Mouse (Mus musculus) limb, embryonic 13.5 days (tissue): ENCODE data around the gene Lrrc32. TPM values are rescaled to one million over a fixed set of nuclear protein-coding genes. Genes with fewer than 3 reads are reported as not detected.

Experiments used
- ATAC-seq: fragments of 200-750 bp; cut with Nextera tagmentation; 2 replicates; pipeline ENCODE4 v1.8.0; 2017; ENCODE audit warnings: low read depth, moderate number of reproducible peaks, moderate TSS enrichment; ENCODE audit not compliant: low FRiP score
- H3K27ac ChIP-seq: fragments of 300-500 bp; sonication (generic); 2 replicates; pipeline ENCODE4 v1.5.1; 2015; ENCODE audit warnings: inconsistent platforms, mild to moderate bottlenecking, moderate library complexity
- H3K27me3 ChIP-seq: fragments of 300-500 bp; sonication (generic); 2 replicates; pipeline ENCODE4 v1.6.1; 2015; ENCODE audit warnings: mild to moderate bottlenecking, inconsistent platforms
- H3K36me3 ChIP-seq: fragments of 300-500 bp; sonication (generic); 2 replicates; pipeline ENCODE4 v1.6.1; 2015; ENCODE audit warnings: inconsistent platforms, mild to moderate bottlenecking, moderate library complexity
- H3K4me1 ChIP-seq: fragments of 300-500 bp; sonication (generic); 2 replicates; pipeline ENCODE4 v1.6.1; 2015; ENCODE audit warnings: inconsistent platforms
- H3K4me2 ChIP-seq: fragments of 300-500 bp; sonication (generic); replicated peaks from 2 replicates; pipeline ENCODE4 v1.6.1; 2015; ENCODE audit warnings: inconsistent platforms, mild to moderate bottlenecking, moderate library complexity
- H3K4me3 ChIP-seq: fragments of 300-500 bp; sonication (generic); 2 replicates; pipeline ENCODE4 v1.5.1; 2015; ENCODE audit warnings: moderate library complexity, mild to moderate bottlenecking, inconsistent platforms
- H3K9ac ChIP-seq: fragments of 300-500 bp; sonication (generic); 2 replicates; pipeline ENCODE4 v1.6.1; 2015; ENCODE audit warnings: mild to moderate bottlenecking, inconsistent platforms
- H3K9me3 ChIP-seq: fragments of 300-500 bp; sonication (generic); 2 replicates; pipeline ENCODE4 v1.6.1; 2016; ENCODE audit warnings: inconsistent platforms
- WGBS: fragments of 180-500 bp; shearing (Covaris S2); methylation state at CpG from one replicate; pipeline ENCODE4 v1.1.7; 2015; 5-methylcytosine and 5-hydroxymethylcytosine counted together
- polyA plus RNA-seq: library from polyadenylated mRNA; unstranded; fragments of >200 nt; fragmentation: Nextera tagmentation; extraction: Ambion mirVana; gene quantifications from 2 replicates; pipeline ENCODE4 v1.2.1, GENCODE M21; 2015

Lrrc32 gene
- polyA plus RNA-seq, 1 experiment from 2014 or later: 7.0 TPM

DNA sequence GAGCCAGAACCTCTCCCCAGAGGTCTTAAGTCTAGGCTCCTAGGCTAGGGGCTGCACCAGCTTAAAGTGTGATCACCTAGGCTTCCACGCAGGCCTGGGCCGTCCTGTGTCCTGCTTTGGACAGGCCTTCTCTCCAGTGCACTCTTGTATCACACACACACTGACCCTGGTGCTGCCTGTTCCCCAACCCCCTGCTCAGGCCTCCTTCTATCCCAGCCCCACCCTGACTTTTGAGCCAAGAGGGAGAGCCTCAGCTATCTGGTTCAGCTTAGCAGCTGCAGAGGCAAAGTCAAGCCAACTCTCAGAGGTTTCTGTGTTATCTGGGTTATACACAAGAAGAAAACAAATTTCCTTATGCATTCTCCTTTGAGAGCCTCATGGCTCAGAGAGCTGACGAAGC is 11.4 kb downstream of the Lrrc32 start:
- H3K27me3 ChIP-seq: no peaks in the 10 kb centered on the region
- H3K9ac ChIP-seq: no peak overlapping the region
- WGBS: 74% methylated on average over 3 of the region's 3 CpGs
- H3K4me2 ChIP-seq: no peak overlapping the region
- peaks cover 6% of the 10 kb centered on the region; the same call in 1 of the 2 replicates for H3K36me3 ChIP-seq
- ATAC-seq: no peak
- H3K4me1 ChIP-seq: peaks cover 58% of the 10 kb centered on the region
- H3K4me3 ChIP-seq: no peak overlapping the region
- peak overlapping the region; percentile 22; the same call in 1 of the 2 replicates for H3K27ac ChIP-seq
- no peaks in the 10 kb centered on the region for H3K9me3 ChIP-seq

DNA sequence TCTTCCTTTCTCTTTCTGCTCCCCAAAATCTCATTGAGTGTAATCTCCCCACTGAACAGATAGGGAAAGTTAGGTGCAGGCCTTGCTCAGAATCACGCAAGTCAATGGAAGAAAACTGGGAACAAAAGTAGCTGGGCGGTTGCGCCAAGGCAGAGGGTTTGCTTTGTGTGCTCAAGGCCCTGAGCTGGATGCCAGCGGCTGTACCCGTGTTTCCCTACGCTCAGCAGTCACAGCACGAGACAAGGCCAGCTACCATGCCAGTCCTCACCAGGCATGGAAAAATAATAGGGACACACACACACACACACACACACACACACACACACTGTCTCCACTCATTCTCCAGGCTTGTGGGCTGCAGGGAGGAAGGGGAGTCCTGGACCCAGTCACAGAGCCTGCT is 12.0 kb downstream of the Lrrc32 start:
- 97% methylated on average over 7 of the region's 7 CpGs for WGBS
- Histone ChIP-seq H3K9ac (no peak overlapping the region), H3K36me3 (peaks cover 6% of the 10 kb centered on the region; the same call in 1 of the 2 replicates)

DNA sequence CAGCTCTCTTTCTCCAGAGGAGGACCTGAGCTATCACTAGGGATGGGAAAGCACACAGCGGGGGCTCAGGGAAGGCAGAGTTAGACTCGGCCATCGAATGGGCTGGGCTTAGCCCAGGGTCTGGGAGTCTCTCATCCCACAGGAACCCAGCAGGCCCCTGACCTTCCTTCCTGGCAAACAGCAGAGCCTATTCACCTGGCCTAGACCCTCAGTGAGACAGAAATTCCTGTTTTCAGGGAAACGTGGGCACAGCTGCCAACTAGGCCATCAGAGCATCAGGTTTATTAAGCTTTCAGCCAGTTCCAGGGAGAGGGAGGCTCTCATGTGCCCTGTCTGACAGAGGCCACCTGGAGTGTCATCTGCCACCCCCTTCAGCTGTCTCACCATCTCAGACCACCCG is 13.8 kb downstream of the Lrrc32 start:
- no peak overlapping the region for H3K27ac ChIP-seq
- H3K36me3 ChIP-seq: peaks cover 6% of the 10 kb centered on the region; the same call in 1 of the 2 replicates
- no peak overlapping the region for H3K4me3 ChIP-seq
- H3K4me1 ChIP-seq: peaks cover 53% of the 10 kb centered on the region
- no peaks in the 10 kb centered on the region for H3K27me3 ChIP-seq
- no peaks in the 10 kb centered on the region for H3K9me3 ChIP-seq
- no peak overlapping the region for H3K4me2 ChIP-seq
- no peak for ATAC-seq
- peak overlapping the region; percentile 25 for H3K9ac ChIP-seq
- 36% methylated on average over 5 of the region's 5 CpGs for WGBS

More for the DNA sequence above, 12.0 kb downstream of the Lrrc32 start:
- H3K4me1 ChIP-seq: peaks cover 59% of the 10 kb centered on the region
- H3K4me3 ChIP-seq: no peak overlapping the region
- no peak overlapping the region for H3K27ac ChIP-seq
- ATAC-seq: no peak
- no peaks in the 10 kb centered on the region for H3K9me3 ChIP-seq
- H3K27me3 ChIP-seq: no peaks in the 10 kb centered on the region
- H3K4me2 ChIP-seq: no peak overlapping the region

DNA sequence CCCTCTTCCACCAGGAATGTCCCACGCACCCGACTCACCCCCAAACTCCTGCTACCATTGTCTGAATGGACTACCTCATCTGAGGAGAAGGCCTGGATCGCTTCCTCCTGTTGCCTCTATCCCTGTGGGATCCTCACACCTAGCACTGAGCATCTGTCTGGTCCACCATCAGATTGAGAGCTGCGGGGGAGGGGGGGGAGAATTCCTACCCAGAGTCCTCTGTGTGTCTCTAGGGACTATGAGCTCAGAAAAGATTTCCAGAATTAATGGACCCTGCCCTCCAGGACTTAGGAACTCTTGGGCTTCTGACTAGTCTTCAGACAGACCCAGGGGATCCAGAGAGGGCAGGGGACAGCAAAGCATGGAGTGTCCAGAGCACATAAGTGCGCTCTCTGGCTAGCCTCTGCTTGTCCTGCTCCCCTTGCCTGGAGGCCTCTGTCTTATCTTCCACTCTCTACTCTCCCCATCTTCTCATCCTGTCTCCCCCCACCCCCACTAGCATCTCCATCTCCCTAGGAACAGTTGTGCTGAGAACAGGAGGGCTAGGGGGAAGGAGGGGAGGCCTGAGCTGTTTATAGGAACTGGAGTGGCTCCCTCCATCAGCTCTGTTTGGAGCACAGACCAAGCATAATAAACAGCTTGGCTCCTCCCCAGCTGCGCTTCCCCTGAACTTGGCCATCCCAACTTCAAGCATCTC is 15.0 kb downstream of the Lrrc32 start:
- H3K9me3 ChIP-seq: no peaks in the 10 kb centered on the region
- H3K36me3 ChIP-seq: no peaks in the 10 kb centered on the region
- H3K4me2 ChIP-seq: no peak overlapping the region
- ATAC-seq: peak; percentile 39; the same call in 1 of the 2 replicates
- no peaks in the 10 kb centered on the region for H3K27me3 ChIP-seq
- no peak overlapping the region for H3K9ac ChIP-seq
- H3K4me3 ChIP-seq: no peak overlapping the region
- H3K4me1 ChIP-seq: peaks cover 53% of the 10 kb centered on the region
- no peak overlapping the region for H3K27ac ChIP-seq
- 67% methylated on average over 6 of the region's 6 CpGs for WGBS

DNA sequence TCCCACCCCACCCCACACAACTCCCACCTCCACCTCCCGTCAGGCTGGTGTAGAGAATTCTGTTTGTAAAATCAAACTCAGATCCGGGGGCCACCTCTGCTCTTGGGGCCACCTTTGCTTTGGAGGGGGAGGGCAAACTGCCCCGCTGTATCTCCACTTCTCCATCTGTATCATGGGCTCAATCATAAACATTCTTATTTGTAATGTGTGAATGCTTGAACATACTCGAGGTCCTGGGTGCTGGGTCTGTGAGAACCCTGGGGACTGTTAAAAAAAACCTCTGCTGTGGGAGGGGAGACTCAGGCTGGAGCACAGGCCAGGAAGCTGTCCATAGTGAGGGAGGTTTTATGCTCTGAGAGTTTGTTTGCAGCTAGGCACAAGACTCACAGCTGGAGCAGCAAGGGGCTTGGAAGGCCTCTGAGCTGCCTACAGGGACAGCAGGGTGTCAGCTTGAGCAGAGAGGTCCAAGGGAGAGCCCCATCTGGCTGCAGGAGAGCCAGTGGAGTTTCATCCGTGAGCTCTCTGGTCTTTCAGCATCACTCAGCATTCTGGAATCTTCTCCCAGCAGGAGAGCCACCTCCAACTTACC is 15.7 kb downstream of the Lrrc32 start:
- WGBS: 28% methylated on average over 5 of the region's 5 CpGs
- no peak for ATAC-seq

DNA sequence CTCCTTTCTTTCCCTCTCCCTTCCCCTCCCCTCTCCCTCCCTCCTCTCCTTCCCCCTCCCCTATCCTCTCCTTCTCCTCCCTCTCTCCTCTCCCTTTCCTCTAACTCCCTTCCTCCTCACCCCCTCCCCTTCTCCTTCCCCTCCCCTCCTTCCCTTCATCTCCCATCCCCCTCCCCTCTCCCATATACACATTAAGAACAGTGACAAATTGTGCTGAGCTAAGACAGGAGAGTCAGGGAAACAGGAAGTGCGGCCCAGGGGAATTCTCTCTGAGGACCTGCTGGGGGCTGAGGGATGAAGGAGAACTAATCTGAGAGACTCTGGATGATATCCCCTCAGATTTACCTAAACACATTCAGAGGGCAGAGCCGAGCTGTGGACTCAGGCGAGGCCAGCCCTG is 16.6 kb downstream of the Lrrc32 start:
- H3K36me3 ChIP-seq: no peaks in the 10 kb centered on the region
- H3K4me3 ChIP-seq: no peak overlapping the region
- no peak for ATAC-seq
- no peak overlapping the region for H3K27ac ChIP-seq
- no peak overlapping the region for H3K4me2 ChIP-seq
- 14% methylated on average over 3 of the region's 3 CpGs for WGBS
- H3K9ac ChIP-seq: no peak overlapping the region
- H3K4me1 ChIP-seq: peaks cover 40% of the 10 kb centered on the region
- H3K9me3 ChIP-seq: no peaks in the 10 kb centered on the region
- no peaks in the 10 kb centered on the region for H3K27me3 ChIP-seq

More for the DNA sequence above, 15.7 kb downstream of the Lrrc32 start:
- Histone ChIP-seq H3K4me3 (no peak overlapping the region), H3K9ac (peak overlapping the region; percentile 39; the same call in 1 of the 2 replicates), H3K4me1 (peaks cover 47% of the 10 kb centered on the region), H3K27ac (peak overlapping the region; percentile 48; the same call in 1 of the 2 replicates), H3K9me3 (no peaks in the 10 kb centered on the region), H3K27me3 (no peaks in the 10 kb centered on the region), H3K4me2 (no peak overlapping the region), H3K36me3 (no peaks in the 10 kb centered on the region)

DNA sequence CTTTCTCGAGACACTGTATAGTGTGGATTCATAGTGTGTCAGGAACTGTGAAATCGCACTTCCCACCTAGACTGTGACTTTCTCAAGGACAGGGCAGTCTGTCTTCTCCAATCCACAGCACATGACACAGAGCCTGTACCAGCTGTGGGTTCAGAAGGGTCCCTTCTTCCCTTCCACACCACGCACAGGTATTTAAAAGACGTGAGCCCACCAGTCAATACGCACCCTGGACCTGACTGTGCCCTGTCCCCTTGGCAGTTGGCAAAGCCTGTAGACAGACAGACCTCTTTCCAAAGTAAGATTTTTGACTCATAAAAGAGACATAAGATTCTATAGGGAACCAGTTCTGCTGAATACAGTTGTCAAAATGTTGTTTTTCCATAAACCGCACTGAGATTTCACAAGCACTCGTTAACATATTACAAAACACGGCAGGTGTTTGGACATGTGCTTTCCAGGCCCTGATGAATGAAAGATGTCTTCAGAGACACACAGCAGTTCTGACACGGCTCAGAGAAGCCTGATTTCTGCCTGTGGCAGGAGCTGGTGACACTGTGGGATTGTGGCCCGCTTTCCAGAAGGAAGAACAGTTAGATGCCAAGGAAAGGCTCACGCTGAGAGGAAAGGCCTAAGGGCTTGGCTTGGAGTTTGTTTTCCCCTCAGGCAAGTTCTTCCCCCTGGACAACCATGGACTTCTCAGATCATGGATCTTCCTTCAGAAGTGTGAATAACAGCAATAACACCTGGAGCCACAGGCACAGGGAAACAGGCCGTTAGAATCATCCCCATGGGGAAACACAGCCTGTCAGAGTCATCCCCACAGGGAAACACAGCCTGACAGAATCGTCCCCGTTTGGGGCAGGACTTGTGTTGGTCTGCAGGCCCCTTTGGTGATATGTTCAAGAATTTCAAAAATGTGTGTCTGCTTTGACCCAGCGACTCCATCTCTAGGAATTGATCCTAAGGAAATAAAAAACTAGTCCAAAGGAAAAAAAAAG is 22.2 kb downstream of the Lrrc32 start:
- H3K4me3 ChIP-seq: no peak overlapping the region
- no peaks in the 10 kb centered on the region for H3K27me3 ChIP-seq
- H3K4me1 ChIP-seq: peaks cover 12% of the 10 kb centered on the region
- no peak for ATAC-seq
- WGBS: 49% methylated on average over 15 of the region's 15 CpGs
- no peak overlapping the region for H3K9ac ChIP-seq
- H3K9me3 ChIP-seq: no peaks in the 10 kb centered on the region
- H3K27ac ChIP-seq: no peak overlapping the region
- no peak overlapping the region for H3K4me2 ChIP-seq
- H3K36me3 ChIP-seq: no peaks in the 10 kb centered on the region

DNA sequence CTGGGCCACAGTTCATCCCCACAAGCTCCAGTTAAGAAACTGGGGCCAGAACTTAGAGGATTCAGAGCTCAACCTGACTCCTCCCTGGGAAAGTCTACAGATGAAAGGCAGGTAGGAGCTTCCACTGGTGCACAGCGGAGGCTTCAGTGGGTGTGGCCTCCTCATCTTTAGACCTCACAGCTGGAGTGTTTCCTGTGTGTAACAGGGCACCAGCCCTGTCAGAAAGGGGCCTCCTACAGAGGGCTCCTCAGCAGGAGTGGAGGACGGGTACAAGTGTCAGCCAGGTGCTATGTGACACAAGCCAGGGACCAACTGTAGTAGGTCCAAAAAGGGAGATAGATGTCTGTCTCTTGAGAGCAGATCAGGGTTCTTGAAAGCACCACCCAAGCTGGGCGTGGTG is 24.2 kb downstream of the Lrrc32 start:
- Histone ChIP-seq H3K9me3 (no peaks in the 10 kb centered on the region), H3K4me1 (peaks cover 12% of the 10 kb centered on the region), H3K27ac (no peak overlapping the region), H3K36me3 (no peaks in the 10 kb centered on the region), H3K9ac (no peak overlapping the region), H3K4me2 (no peak overlapping the region), H3K27me3 (no peaks in the 10 kb centered on the region), H3K4me3 (no peak overlapping the region)
- 58% methylated on average over 3 of the region's 3 CpGs for WGBS
- no peak for ATAC-seq

- H3K27ac ChIP-seq: peak overlapping the region; percentile 82; the same call in 1 of the 2 replicates
- H3K4me2 ChIP-seq: no peak overlapping the region
- no peak for ATAC-seq
- no peaks in the 10 kb centered on the region for H3K36me3 ChIP-seq
- WGBS: 76% methylated on average over 5 of the region's 5 CpGs
- no peak overlapping the region for H3K9ac ChIP-seq
- no peak overlapping the region for H3K4me3 ChIP-seq
- peaks cover 32% of the 10 kb centered on the region for H3K4me1 ChIP-seq
- no peaks in the 10 kb centered on the region for H3K9me3 ChIP-seq
- no peaks in the 10 kb centered on the region for H3K27me3 ChIP-seq
Observed at GRCm38 (mm10) chr7:98522576-98522975, 33.5 kb downstream of the Lrrc32 start.

- Histone ChIP-seq H3K4me2 (no peak overlapping the region), H3K27ac (peak overlapping the region; percentile 82), H3K4me3 (no peak overlapping the region), H3K9ac (no peak overlapping the region), H3K4me1 (peaks cover 32% of the 10 kb centered on the region), H3K36me3 (no peaks in the 10 kb centered on the region), H3K9me3 (no peaks in the 10 kb centered on the region), H3K27me3 (no peaks in the 10 kb centered on the region)
- 69% methylated on average over 8 of the region's 8 CpGs for WGBS
- 0 out of 2 replicates have a peak, but pooled peaks have one; percentile 38 for ATAC-seq
Observed at GRCm38 (mm10) chr7:98523070-98523812, 34.2 kb downstream of the Lrrc32 start.

DNA sequence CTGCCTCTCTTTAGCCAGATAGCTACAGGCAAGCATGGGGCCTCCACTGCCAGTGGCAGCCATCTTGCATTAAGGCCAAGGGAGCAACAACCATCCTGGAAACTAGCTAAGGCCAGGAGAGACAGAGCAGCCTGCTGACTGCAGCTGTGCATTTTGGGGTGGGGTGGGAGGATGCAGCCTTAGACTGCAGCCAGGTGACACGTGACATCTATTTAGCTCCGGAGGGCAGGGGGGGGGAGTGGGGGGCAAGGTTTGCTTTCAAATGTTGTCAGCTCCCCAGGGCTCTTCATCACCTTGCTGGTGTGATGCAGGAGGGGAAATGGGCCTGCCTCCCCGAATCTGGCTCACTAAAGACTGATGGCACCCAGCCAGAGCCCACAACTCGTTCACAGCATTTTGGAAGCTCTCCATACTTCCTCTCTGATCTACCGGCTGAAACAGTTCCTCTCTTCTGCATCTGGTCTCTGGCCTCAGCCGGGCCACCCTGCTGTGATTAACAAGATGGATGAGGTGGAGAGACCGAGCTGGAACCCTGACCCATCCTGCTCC is 34.8 kb downstream of the Lrrc32 start:
- Histone ChIP-seq H3K27me3 (no peaks in the 10 kb centered on the region), H3K9ac (no peak overlapping the region), H3K4me3 (no peak overlapping the region), H3K27ac (peak overlapping the region; percentile 82), H3K9me3 (no peaks in the 10 kb centered on the region), H3K4me1 (peaks cover 32% of the 10 kb centered on the region), H3K4me2 (peak overlapping the region; percentile 27; the same call in 1 of the 2 replicates), H3K36me3 (no peaks in the 10 kb centered on the region)
- ATAC-seq: peak; percentile 78
- WGBS: 4% methylated on average over 7 of the region's 7 CpGs
